Mouse (Mus musculus): ENCODE data around the gene Ehd3. TPM values are rescaled to one million over a fixed set of nuclear protein-coding genes. Genes with fewer than 3 reads are reported as not detected.

The Ehd3 gene
- total and polyA plus RNA-seq, 3 experiments = 2.9 to 3.4 (median 3.2) TPM

DNA sequence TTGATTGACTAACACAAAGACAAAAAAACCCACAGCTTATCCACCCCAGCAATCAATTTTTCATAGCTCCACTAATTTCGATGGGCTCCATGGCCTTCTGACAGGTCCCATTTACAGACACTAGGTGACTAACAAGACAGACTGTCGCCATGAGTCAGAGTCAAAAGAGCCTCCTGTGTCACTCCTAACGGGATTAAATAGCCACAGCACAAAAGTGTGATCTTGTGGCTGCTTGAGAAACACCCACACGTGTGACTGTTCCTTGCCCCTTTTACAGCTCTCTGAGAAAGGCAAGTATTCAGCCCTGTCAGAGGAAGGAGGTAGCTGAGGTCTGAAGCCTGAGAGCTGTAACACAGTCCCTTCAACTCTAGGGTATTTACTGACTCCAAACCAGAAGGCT is 49.8 kb downstream of the Ehd3 start:
- H3K9ac ChIP-seq (ENCODE audit: low read depth, low read length) = no peak overlapping the region
- WGBS = 77% methylated on average over 4 of the region's 4 CpGs
- TF ChIP-seq POLR2A (IDR thresholded peaks at IDR 0.05; ENCODE audit: insufficient read depth, low read depth, low read length) = no peak
- TF ChIP-seq CTCF (IDR thresholded peaks at IDR 0.05) = no peak
- no peak for TF ChIP-seq EP300 (IDR thresholded peaks at IDR 0.05; ENCODE audit: insufficient read depth, low read depth, low read length)
- H3K4me1 ChIP-seq (ENCODE audit: control insufficient read depth, insufficient read depth, low read length) = peaks cover 1% of the 10 kb centered on the region; the same call in 1 of the 2 replicates
- no peak overlapping the region for H3K27ac ChIP-seq
- H3K36me3 ChIP-seq (ENCODE audit: control insufficient read depth, insufficient read depth, low read length) = no peaks in the 10 kb centered on the region
- no peaks in the 10 kb centered on the region for H3K79me2 ChIP-seq (replicated peaks; ENCODE audit: control insufficient read depth, insufficient read depth, low read length)
- H3K4me3 ChIP-seq = no peak overlapping the region
- no peaks in the 10 kb centered on the region for H3K27me3 ChIP-seq (ENCODE audit: control insufficient read depth, insufficient read depth, low read length)
- DNase-seq = no peak
- intact Hi-C loops (cut with DNase I) = no loop called here

DNA sequence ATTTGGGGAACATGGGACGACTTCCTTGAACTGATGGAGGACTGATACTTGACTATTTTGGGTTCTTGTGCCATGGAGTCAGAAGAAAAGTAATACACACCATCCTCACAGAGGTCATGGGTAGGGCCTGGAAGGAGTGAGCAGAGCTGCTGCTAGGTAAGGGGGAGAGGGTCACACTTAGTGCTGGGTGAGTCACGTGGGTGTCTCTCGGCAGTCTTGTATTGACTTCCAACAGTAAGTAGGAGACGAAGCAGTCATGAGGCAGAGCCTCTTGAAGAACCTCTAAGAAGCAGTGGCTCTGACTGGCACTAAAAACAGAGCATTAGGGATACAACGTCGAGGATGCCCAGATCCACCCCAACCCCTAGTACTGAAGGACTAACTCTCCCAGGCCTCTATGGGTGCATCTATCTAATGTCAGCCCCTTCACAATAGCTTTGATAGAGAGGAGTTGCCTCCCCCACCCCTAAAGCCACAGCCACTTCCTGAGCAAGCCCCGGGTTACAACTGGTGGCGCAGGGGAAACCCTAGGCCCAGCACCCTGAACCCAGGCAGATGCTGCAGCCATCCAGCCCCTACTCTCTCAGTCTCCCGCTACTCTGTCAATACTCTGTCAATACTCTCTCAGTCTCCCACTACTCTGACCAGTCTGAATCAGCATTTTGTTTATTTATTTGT is 65.2 kb downstream of the Ehd3 start:
- Histone ChIP-seq H3K36me3 (ENCODE audit: control insufficient read depth, insufficient read depth, low read length) (no peaks in the 10 kb centered on the region), H3K27me3 (ENCODE audit: control insufficient read depth, insufficient read depth, low read length) (no peaks in the 10 kb centered on the region), H3K9ac (ENCODE audit: low read depth, low read length) (no peak overlapping the region), H3K4me3 (no peak overlapping the region), H3K4me1 (ENCODE audit: control insufficient read depth, insufficient read depth, low read length) (no peaks in the 10 kb centered on the region), H3K27ac (no peak overlapping the region), H3K79me2 (replicated peaks; ENCODE audit: control insufficient read depth, insufficient read depth, low read length) (no peaks in the 10 kb centered on the region)
- 92% methylated on average over 9 of the region's 9 CpGs for WGBS
- intact Hi-C loops (cut with DNase I) = no loop called here
- no peak for DNase-seq
- TF ChIP-seq CTCF (IDR thresholded peaks at IDR 0.05) (no peak), EP300 (IDR thresholded peaks at IDR 0.05; ENCODE audit: insufficient read depth, low read depth, low read length) (no peak), POLR2A (IDR thresholded peaks at IDR 0.05; ENCODE audit: insufficient read depth, low read depth, low read length) (no peak)

DNA sequence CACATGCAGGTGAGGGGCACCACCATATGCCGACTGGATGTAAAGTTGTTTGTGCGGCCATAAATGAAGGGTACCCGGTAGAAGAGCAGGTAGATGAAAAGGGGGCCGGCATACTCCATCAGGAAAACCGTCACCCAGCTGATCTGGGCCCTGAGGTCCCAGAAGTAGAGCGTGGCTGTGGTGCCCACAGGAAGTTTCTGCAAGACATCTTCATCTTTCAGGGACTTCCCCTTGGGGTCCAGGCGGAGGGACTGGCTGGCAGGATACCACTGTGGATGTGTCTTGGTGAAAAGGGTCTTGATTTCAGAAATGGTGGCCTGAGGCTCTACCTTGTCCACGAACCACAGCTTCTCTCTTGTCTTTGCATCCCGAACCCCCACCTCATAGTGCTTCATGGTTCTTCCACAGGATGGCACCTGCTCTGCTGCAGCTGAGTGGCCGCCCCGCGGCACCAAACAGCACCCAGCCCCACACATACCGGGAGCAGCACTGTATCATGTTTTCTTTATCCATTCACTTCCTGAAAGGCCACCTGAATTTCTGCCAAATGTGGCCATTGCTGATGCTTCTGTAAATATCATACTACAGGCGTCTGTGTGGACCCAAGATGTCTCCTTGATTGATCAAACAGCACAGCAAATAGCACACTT is 67.1 kb downstream of the Ehd3 start:
- DNase-seq = no peak
- Histone ChIP-seq H3K27ac (no peak overlapping the region), H3K4me1 (ENCODE audit: control insufficient read depth, insufficient read depth, low read length) (no peaks in the 10 kb centered on the region), H3K36me3 (ENCODE audit: control insufficient read depth, insufficient read depth, low read length) (no peaks in the 10 kb centered on the region), H3K27me3 (ENCODE audit: control insufficient read depth, insufficient read depth, low read length) (no peaks in the 10 kb centered on the region), H3K4me3 (no peak overlapping the region), H3K9ac (ENCODE audit: low read depth, low read length) (no peak overlapping the region), H3K79me2 (replicated peaks; ENCODE audit: control insufficient read depth, insufficient read depth, low read length) (no peaks in the 10 kb centered on the region)
- WGBS = 85% methylated on average over 14 of the region's 14 CpGs
- TF ChIP-seq EP300 (IDR thresholded peaks at IDR 0.05; ENCODE audit: insufficient read depth, low read depth, low read length) (no peak), CTCF (IDR thresholded peaks at IDR 0.05) (no peak), POLR2A (IDR thresholded peaks at IDR 0.05; ENCODE audit: insufficient read depth, low read depth, low read length) (no peak)
- intact Hi-C loops (cut with DNase I) = no loop called here

- H3K4me1 ChIP-seq (ENCODE audit: control insufficient read depth, insufficient read depth, low read length) = no peaks in the 10 kb centered on the region
- TF ChIP-seq CTCF (IDR thresholded peaks at IDR 0.05) = no peak
- H3K4me3 ChIP-seq = no peak overlapping the region
- no peak for DNase-seq
- no peaks in the 10 kb centered on the region for H3K79me2 ChIP-seq (replicated peaks; ENCODE audit: control insufficient read depth, insufficient read depth, low read length)
- no peaks in the 10 kb centered on the region for H3K27me3 ChIP-seq (ENCODE audit: control insufficient read depth, insufficient read depth, low read length)
- no peak overlapping the region for H3K9ac ChIP-seq (ENCODE audit: low read depth, low read length)
- H3K36me3 ChIP-seq (ENCODE audit: control insufficient read depth, insufficient read depth, low read length) = no peaks in the 10 kb centered on the region
- intact Hi-C loops (cut with DNase I) = no loop called here
- 42% methylated on average over 4 of the region's 4 CpGs for WGBS
- no peak overlapping the region for H3K27ac ChIP-seq
Measured at GRCm38 (mm10) chr17:73875268-73875667, 71.3 kb downstream of the Ehd3 start.

- TF ChIP-seq EP300 (IDR thresholded peaks at IDR 0.05; ENCODE audit: insufficient read depth, low read depth, low read length) = no peak
- no peak for TF ChIP-seq CTCF (IDR thresholded peaks at IDR 0.05)
- no peak for TF ChIP-seq POLR2A (IDR thresholded peaks at IDR 0.05; ENCODE audit: insufficient read depth, low read depth, low read length)
- DNase-seq = no peak
Measured at GRCm38 (mm10) chr17:73875674-73876073, 71.7 kb downstream of the Ehd3 start.

DNA sequence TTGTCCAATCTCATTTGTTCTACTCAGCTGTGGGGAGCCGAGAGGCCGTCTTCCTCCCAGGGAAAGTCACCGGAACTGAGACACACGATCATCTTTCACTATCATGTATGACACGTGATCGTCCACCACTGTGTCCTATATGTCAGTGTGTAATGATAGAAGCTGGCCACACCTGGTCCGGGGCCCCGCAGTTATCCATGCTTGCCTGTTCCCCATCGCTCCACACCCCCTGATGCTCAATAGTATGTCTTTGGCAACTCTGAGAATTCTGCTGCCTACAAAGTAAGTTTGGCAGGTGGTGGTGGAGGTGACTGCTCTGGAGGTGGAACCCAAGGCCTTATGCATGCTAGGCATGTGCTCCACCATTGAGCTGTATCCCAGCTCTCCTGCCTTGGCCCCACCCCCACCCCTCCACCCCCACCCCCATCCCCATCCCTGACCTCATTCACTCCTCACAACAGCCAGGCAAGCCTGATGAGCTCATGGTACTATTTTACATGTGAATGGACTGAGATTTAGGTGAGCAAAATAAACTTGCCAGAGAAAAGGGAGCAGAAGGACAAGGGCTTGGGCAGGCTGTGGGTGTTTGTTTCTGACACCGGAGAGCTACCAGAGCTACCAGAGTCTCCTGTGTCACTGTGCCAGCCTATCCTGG is 75.5 kb downstream of the Ehd3 start:
- no peaks in the 10 kb centered on the region for H3K36me3 ChIP-seq (ENCODE audit: control insufficient read depth, insufficient read depth, low read length)
- H3K4me3 ChIP-seq = no peak overlapping the region
- TF ChIP-seq EP300 (IDR thresholded peaks at IDR 0.05; ENCODE audit: insufficient read depth, low read depth, low read length) (no peak), POLR2A (IDR thresholded peaks at IDR 0.05; ENCODE audit: insufficient read depth, low read depth, low read length) (no peak), CTCF (IDR thresholded peaks at IDR 0.05) (no peak)
- intact Hi-C loops (cut with DNase I) = no loop called here
- WGBS = 88% methylated on average over 10 of the region's 10 CpGs
- H3K27me3 ChIP-seq (ENCODE audit: control insufficient read depth, insufficient read depth, low read length) = no peaks in the 10 kb centered on the region
- no peak overlapping the region for H3K27ac ChIP-seq
- H3K4me1 ChIP-seq (ENCODE audit: control insufficient read depth, insufficient read depth, low read length) = no peaks in the 10 kb centered on the region
- no peak for DNase-seq
- H3K9ac ChIP-seq (ENCODE audit: low read depth, low read length) = no peak overlapping the region
- no peaks in the 10 kb centered on the region for H3K79me2 ChIP-seq (replicated peaks; ENCODE audit: control insufficient read depth, insufficient read depth, low read length)

More at GRCm38 (mm10) chr17:73875674-73876073, 71.7 kb downstream of the Ehd3 start:
- Histone ChIP-seq H3K79me2 (replicated peaks; ENCODE audit: control insufficient read depth, insufficient read depth, low read length) (no peaks in the 10 kb centered on the region), H3K4me3 (no peak overlapping the region), H3K27me3 (ENCODE audit: control insufficient read depth, insufficient read depth, low read length) (no peaks in the 10 kb centered on the region), H3K36me3 (ENCODE audit: control insufficient read depth, insufficient read depth, low read length) (no peaks in the 10 kb centered on the region), H3K27ac (no peak overlapping the region), H3K4me1 (ENCODE audit: control insufficient read depth, insufficient read depth, low read length) (no peaks in the 10 kb centered on the region), H3K9ac (ENCODE audit: low read depth, low read length) (no peak overlapping the region)
- intact Hi-C loops (cut with DNase I) = no loop called here
- WGBS = 71% methylated on average over 7 of the region's 7 CpGs
